Mouse (Mus musculus) ES-Bruce4 (cell line): ENCODE data around the gene Cfap45.

ENCODE experiments used
- CTCF ChIP-seq: IDR thresholded peaks from one replicate; pipeline ENCODE4 v1.8.1; 2011; ENCODE audit warnings: low read depth, low read length
- EP300 ChIP-seq: IDR thresholded peaks from 2 replicates; pipeline ENCODE4 v1.6.1; 2011; ENCODE audit warnings: low read depth, low read length; ENCODE audit not compliant: insufficient read depth
- POLR2A ChIP-seq: IDR thresholded peaks from one replicate; pipeline ENCODE4 v1.8.1; 2011; ENCODE audit warnings: low read length; ENCODE audit not compliant: insufficient read depth

GRCm38 (mm10) chr1:172497428-172497827 lies 23.2 kb upstream of the Cfap45 start:
- TF ChIP-seq POLR2A, result no peak
- no peak for TF ChIP-seq CTCF
- TF ChIP-seq EP300, result no peak
